Mouse (Mus musculus): ENCODE measurements around the gene Ctbs. TPM values are rescaled to one million over a fixed set of nuclear protein-coding genes. Genes with fewer than 3 reads are reported as not detected.

The Ctbs gene
- polyA plus RNA-seq (2021; fragmentation: Nextera tagmentation): 6.4 and 6.6 TPM in 2 replicates
- long read RNA-seq, experiment 1, transcript Ctbs-202 (7 exons, 2,892 nt): major isoform, 28 of 43 reads
- long read RNA-seq, experiment 1, partial matches to known transcripts: 8 of 43 reads
- long read RNA-seq, experiment 1, other reads (novel, unspliced or antisense): 6 of 43 reads
- long read RNA-seq, experiment 2, transcript Ctbs-202 (7 exons, 2,892 nt): major isoform, 12 of 18 reads
- long read RNA-seq, experiment 2, partial matches to known transcripts: 0 of 18 reads
- long read RNA-seq, experiment 2, other reads (novel, unspliced or antisense): 6 of 18 reads

DNA sequence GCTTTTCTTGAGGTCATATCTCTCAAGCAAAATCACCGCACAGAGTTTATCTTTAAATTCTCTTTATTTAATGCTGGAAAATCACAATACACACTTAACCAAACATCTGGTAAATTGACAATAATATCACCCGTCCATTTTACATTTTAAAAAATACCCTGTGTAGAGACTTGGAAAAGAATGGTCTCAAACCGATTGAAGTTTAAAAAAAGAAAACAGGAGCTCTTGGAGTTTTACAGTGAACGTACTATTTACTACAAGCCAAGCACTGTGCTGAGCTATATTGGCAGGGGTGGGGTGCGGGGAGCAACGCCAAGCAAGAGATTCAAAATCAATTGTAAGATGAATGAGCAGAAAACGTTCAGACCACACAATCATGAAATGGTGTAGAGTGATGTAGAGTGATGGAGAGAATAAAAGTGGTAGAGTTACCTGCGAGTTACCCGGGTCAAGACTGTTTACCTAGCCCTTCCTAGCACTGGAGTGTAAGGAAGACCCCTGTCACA lies at the start of gene Ctbs:
Ctbs (plus strand) TSS at position 51 of the 506 bp plus-strand sequence.

DNA sequence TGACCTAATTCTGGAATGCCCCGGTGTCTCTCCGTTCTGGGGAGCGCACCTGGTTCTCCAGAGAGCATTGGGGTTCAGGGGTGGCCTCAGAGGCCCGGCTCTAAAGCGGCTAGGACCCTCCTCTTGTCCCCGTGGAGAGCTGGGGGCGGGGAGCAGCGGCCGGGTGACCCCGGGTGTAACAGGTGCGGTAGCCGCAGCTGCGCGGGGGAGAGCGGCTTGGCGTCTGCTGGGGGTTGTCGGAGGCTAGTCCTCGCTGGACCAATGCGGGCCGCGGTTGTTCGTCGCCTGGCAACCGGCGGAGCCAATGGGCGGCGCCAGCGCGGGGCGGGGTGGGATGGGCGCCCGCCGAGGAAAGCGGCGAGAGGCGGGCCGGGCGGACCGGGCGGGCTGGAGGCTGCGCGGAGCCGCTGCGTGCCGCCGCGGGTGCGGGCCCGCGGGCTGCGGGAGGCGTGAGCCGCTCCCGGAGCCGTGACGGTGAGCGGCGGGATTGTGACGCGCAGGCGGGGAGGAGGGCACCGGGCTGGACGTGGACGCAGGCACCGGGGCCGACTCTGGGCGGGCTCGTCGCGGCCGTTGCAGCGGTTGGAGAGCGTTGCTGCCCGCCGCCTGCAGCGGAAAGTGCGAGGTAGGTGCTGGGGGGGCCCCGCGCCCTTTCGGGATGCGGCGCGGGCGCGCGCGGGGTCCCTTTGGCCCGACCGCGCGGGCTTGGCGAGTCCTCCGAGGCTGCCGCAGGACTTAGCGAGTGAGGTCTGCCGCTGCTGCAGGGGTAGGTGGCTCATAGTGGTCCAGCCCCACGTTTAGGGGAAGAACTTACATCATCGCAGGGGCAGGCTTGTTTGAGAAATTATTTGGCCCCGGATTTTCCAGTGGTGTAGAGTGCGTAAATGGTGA lies 45.0 kb upstream of the Ctbs start, which contains the start of gene Ssx2ip:
Ssx2ip (plus strand) TSS at position 332 of the 891 bp plus-strand sequence.

DNA sequence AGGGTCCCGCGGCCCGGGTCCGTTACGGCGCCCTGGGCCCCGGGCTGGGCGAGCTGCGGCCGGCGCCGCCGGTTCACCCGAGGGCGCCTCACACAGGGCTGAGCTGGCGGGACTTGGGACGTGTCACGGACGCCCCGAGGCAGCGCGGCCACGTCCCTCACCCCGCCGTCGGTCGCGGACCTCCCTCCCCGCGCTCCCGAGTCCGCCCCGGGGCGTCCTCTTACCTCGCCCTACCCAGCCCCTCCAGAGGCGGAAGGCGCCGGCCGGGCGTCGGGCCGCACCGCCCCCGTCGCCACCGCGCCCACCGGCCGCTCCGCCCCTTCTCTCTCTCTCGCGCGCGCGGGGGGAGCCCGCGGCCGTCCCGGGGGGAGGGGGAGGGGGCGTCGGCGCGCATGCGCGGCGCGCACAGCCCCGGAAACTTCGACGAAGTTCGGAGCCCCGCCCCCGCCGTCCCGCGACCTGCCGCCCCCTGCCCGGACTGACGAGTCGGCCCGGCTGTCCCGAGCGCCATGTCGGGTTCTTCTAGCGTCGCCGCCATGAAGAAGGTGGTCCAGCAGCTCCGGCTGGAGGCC lies 49.9 kb downstream of the Ctbs start, which contains the start of the genes Spata1 and Gng5:
Spata1 (minus strand) TSS at position 323 of the 572 bp plus-strand sequence.
Gng5 (plus strand) TSS at position 377 of the 572 bp plus-strand sequence.

Other genes starting within 250 kb of the Ctbs start
- gene Lpar3, start 228.8 kb upstream of the Ctbs start, polyA plus RNA-seq (2021; fragmentation: Nextera tagmentation): 0.51 and 0.67 TPM in 2 replicates
- gene Ssx2ip, start 45.2 kb upstream of the Ctbs start, polyA plus RNA-seq (2021; fragmentation: Nextera tagmentation): 18.1 and 35.3 TPM in 2 replicates
- gene Spata1, start 50.0 kb downstream of the Ctbs start, polyA plus RNA-seq (2021; fragmentation: Nextera tagmentation): 0.93 and 1.0 TPM in 2 replicates
- gene Gng5, start 50.0 kb downstream of the Ctbs start, polyA plus RNA-seq (2021; fragmentation: Nextera tagmentation): 279 and 373 TPM in 2 replicates
- gene Rpf1, start 71.6 kb downstream of the Ctbs start, polyA plus RNA-seq (2021; fragmentation: Nextera tagmentation): 12.2 and 12.4 TPM in 2 replicates
- 0.39 and 0.88 TPM in 2 replicates for gene Uox, start 120.6 kb downstream of the Ctbs start, polyA plus RNA-seq (2021; fragmentation: Nextera tagmentation)
- not detected in 2 replicates for gene Dnase2b, start 165.8 kb downstream of the Ctbs start, polyA plus RNA-seq (2021; fragmentation: Nextera tagmentation)
- gene 4930503B20Rik, start 201.5 kb downstream of the Ctbs start, polyA plus RNA-seq (2021; fragmentation: Nextera tagmentation): not detected in 2 replicates
- 0.64 and 0.85 TPM in 2 replicates for gene Samd13, start 235.8 kb downstream of the Ctbs start, polyA plus RNA-seq (2021; fragmentation: Nextera tagmentation)

Data from left cerebral cortex, adult 6 months (tissue).